Mouse (Mus musculus) R1 (cell line): ENCODE measurements at regions not wholly inside any gene's neighbourhood (a gene's known extent, or its start where the extent isn't known, plus 50 kb on each side); places are given as distances from the start of the nearest gene placed in this dataset.
A peak's percentile ranks its signal among the peaks of the same experiment; 100 is the strongest.

Experiments used
- DNase-seq: peaks from one replicate; pipeline ENCODE4 v3.0.0-alpha.2; 2018; ENCODE audit warnings: low read depth, low spot score

GRCm38 (mm10) chr11:14943036-14943435 is 344.0 kb downstream of the Pom121l12 start:
- DNase-seq: no peak

- DNase-seq: peak; percentile 53
These were observed 344.4 kb downstream of the Pom121l12 start for GRCm38 (mm10) chr11:14943451-14943850.

- peak; percentile 4 for DNase-seq
These were observed 358.6 kb downstream of the Pom121l12 start for GRCm38 (mm10) chr11:14957650-14958049.

GRCm38 (mm10) chr11:14958689-14959088 is 359.6 kb downstream of the Pom121l12 start:
- DNase-seq: no peak
